Mouse (Mus musculus): ENCODE data around the gene Krt6b.

- TF ChIP-seq CTCF (IDR thresholded peaks at IDR 0.05; ENCODE audit: borderline replicate concordance, insufficient read depth, low read depth, low read length) (no peak), POLR2A (IDR thresholded peaks at IDR 0.05; ENCODE audit: borderline replicate concordance, insufficient read depth, low read length) (no peak)
These were observed 32.8 kb downstream of the Krt6b start, which contains the start of gene Gm5478 for GRCm38 (mm10) chr15:101647280-101647679.
